Mouse (Mus musculus) erythroid progenitor cell, adult 5-6 weeks (primary cell): ENCODE measurements around the gene Bad. TPM values are rescaled to one million over a fixed set of nuclear protein-coding genes. Genes with fewer than 3 reads are reported as not detected.

Source experiments
- ATAC-seq: replicated peaks from 2 replicates; pipeline ENCODE4 v1.8.0; 2016; ENCODE audit warnings: moderate number of reproducible peaks, mild to moderate bottlenecking, moderate TSS enrichment, inconsistent platforms; ENCODE audit not compliant: poor library complexity, low FRiP score, severe bottlenecking
- total RNA-seq, 2 experiments: library from RNA; stranded (forward) in 1 of 2; stranded (reverse) in 1 of 2; fragments of 150-400 nt in 1 of 2; fragments of 186-747, 209-891 nt in 1 of 2; gene quantifications; 2 replicates each; pipeline versions ENCODE4 v1.2.3 to v1.2.4; 2015 to 2017; ENCODE audit warnings: low replicate concordance in 2 of 2

Bad gene
- total RNA-seq, 2 experiments from 2014 or later: 2.9 to 10.9 TPM

DNA sequence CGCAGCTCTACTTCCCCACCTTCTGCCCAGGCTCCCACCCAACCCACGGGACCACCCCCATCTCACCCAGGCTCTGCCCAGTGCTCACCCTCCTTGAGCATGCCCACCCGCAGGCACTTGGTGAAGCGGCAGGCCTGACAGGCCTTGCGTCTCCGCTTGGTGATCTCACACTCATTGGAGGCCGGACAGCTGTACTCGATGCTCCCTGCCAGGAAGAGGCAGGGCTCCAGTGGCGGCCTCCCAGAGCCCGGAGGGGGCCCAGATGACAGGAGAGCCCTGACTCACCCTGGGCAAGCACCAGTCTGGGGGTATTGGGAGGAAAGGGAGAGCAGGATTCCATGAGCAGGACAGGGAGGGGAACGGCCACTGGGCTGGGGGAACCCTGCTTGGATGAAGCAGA lies 27.7 kb upstream of the Bad start:
- ATAC-seq: no peak

GRCm38 (mm10) chr19:6914540-6914939 lies 27.1 kb upstream of the Bad start:
- no peak for ATAC-seq

- ATAC-seq: no peak
Observed at GRCm38 (mm10) chr19:6915276-6915675, 26.4 kb upstream of the Bad start.

GRCm38 (mm10) chr19:6916496-6916895 lies 25.2 kb upstream of the Bad start:
- no peak for ATAC-seq

GRCm38 (mm10) chr19:6918321-6918720 lies 23.3 kb upstream of the Bad start:
- ATAC-seq: no peak

DNA sequence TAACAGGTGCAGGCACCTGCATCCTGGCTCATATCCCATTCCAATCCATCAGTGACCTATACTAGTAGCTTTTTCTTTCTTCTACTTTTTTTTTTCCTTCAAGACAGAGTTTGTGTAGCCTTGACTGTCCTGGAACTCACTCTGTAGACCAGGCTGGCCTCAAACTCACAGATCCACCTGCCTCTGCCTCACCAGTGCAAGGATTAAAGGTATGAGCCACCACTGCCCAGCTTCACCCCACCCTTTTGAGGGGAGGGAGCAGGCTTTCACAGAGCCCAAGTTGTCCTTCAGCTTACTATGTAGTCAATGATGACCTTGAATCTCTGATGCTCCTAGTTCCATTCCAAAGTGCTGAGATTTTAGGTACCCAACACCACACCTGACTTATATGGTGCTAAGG lies 22.2 kb upstream of the Bad start:
- ATAC-seq: no peak

DNA sequence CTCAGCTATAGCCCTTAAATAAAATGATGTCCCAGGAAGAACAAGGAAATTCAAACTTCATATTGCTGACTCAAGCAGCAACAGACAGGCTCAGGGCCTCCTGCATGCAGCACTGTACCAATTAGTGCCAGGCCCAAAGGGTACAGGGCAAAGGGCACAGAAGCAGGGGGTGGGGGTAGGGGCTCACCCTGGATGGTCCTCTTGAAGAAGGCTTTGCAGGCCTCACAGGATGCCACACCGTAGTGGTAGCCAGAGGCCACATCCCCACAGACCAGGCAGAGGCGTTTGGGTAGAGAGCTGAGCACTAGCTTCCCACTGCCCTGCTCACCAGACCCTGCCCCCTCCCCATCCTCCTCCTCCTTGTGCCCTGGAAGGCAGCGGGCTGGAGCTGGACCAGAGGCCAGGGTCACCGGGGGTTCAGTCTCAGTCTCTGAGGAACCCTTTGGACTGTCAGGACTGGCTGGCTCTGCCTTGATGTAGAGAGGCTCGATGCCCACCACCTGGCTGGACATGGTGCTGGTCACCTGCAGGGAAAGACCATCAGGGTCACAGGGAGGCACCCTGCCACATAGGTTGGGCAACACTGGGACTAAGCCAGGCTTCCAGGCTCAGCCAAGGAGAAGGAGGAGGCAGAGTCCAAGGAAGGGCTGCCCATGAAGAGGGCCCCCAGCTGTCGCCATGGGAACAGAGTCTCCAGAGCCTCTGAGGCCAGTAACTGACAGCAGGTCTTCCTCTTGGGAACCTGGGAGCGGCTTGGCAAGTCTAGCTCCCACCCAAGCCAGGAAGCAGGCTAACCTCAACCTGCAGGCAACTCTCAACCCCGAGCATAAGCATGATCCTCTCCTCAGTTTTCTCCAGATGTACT lies 21.6 kb upstream of the Bad start:
- no peak for ATAC-seq

GRCm38 (mm10) chr19:6920741-6921636 lies 20.7 kb upstream of the Bad start:
- ATAC-seq: no peak

- peak; percentile 96 for ATAC-seq
Observed at GRCm38 (mm10) chr19:6921647-6922567, 19.8 kb upstream of the Bad start, which contains the start of gene Esrra. Gene Esrra (minus strand): TSS chr19:6921813.

- ATAC-seq: no peak
Observed at GRCm38 (mm10) chr19:6922901-6923735, 18.5 kb upstream of the Bad start.

- no peak for ATAC-seq
Observed at GRCm38 (mm10) chr19:6924461-6925306, 17.0 kb upstream of the Bad start.

DNA sequence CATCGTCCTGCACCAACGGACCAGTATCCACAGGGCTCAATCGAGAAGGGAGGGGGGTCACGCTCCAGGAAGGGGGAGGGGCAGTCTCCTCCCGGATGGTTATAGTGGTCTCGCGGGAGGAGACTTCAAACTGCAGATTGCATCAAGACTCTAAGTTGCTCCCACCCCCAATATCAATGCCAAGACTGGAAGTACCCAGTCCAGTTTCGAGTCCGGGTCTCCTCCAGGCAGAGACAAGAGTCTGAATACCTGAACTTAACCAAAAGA lies 16.4 kb upstream of the Bad start, which contains the start of gene Catsperz:
Gene Catsperz, minus strand, starts transcription at position 74 of the 267 bp plus-strand sequence.
- no peak for ATAC-seq

DNA sequence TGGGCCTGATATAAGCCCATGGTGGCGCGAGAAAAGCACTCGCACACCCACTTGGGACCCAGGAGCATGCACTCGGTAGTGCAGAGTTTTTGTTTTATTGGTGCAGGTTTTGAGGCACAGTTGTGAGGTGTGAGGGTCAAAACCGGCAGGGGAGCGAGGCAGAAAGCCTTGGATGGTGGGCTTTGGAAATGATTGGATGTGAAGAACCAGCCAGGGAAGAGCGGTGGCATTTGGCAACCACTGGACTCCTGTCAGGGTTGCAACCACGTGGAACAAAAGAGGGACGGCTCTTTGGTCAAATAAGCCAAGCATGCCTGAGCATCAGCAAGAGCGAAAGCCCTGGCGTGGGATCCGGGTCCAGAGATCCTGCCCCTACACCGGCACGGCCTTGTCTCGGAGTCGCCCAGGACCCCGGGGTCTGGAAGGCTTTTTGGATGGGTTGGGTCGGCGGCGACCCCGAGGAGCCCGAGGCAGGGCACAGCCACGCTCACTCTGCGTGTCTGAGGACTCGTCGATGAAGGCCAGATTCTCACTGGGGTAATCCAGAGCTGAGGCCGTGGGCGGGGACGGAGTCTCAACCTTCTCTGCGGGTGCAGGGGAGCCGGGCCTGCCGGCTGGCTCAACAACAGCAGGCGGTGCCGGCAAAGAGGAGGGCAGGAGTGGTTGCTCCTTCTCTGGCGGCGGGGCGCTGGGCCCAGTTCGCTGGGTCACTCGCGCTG lies 15.9 kb upstream of the Bad start:
- ATAC-seq: no peak

DNA sequence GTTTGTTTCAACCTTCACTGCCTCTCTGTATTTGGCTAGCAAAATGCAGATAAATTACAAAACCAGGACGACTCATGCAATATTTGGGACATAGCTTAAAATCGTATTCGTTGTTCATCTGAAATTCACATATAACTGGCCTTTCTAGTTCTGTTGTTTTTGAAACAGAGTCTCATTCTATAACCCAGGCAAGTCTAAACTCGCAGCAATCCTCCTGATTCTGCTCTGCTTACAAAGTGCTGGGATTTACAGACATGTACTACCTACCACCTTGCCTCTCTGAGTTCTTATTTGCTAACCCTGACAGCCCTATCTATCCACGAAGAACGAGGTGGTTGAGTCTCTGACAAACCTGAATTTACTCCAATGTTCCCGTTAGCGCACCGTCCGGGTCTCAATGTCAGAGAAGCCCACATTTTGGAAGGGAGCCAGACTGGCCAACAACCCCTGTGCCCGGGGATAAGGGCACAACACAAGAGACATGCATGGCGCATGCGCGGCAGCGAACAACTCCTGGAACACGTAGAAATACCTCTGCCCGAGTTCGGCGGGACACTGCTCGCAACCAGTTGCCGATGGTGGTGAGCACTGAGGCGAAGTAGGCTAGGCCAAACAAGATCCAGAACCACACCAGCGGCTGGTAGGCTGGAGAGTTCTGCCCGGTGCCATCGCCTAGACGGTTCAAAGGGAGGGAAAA lies 15.0 kb upstream of the Bad start:
- ATAC-seq: no peak

GRCm38 (mm10) chr19:6928080-6928479 lies 13.6 kb upstream of the Bad start:
- ATAC-seq: no peak

DNA sequence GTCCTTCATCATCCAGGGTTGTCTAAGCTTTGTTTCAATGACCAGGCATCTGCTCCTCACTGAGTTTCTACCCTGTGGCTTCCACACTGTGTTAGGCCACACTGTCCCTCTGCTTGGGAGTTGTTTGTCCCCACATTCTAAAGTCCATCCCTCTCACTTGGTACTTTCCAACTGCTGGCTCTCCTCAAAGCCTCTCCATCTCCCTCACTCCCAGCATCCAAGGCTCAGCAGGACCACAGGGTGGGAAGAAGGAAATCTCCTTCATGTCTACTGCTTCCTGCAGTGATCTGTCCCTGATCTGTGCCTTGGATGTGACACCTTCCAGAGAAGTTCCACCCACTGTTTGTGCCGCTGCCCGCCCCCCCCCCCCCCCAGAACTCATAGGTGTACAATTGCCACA lies 10.7 kb upstream of the Bad start:
- ATAC-seq: no peak

- no peak for ATAC-seq
Observed at GRCm38 (mm10) chr19:6932018-6932417, 9.6 kb upstream of the Bad start.
